Mouse (Mus musculus) large intestine, adult 2 months (tissue): ENCODE data around the gene Ifnlr1. TPM values are rescaled to one million over a fixed set of nuclear protein-coding genes. Genes with fewer than 3 reads are reported as not detected.
A peak's percentile ranks its signal among the peaks of the same experiment; 100 is the strongest.

Source experiments
- DNase-seq: peaks from one replicate; pipeline ENCODE4 v3.0.0-alpha.2; 2012; ENCODE audit warnings: low read depth, low spot score
- WGBS: fragments of 180-500 bp; shearing (Covaris S2); methylation state at CpG from one replicate; pipeline ENCODE4 v1.1.7; 2018; 5-methylcytosine and 5-hydroxymethylcytosine counted together
- polyA plus RNA-seq: library from polyadenylated mRNA; depleted of rRNA; stranded (reverse); fragments of >200 nt; gene quantifications from 2 replicates; pipeline ENCODE4 v1.2.3, GENCODE M21; 2012; rRNA removed

Gene Ifnlr1
- polyA plus RNA-seq, 1 experiment, result 6.8 TPM

- DNase-seq, result no peak
- WGBS, result 53% methylated on average over 3 of the region's 3 CpGs
These were observed 50.8 kb downstream of the Ifnlr1 start for GRCm38 (mm10) chr4:135736903-135737302.

DNA sequence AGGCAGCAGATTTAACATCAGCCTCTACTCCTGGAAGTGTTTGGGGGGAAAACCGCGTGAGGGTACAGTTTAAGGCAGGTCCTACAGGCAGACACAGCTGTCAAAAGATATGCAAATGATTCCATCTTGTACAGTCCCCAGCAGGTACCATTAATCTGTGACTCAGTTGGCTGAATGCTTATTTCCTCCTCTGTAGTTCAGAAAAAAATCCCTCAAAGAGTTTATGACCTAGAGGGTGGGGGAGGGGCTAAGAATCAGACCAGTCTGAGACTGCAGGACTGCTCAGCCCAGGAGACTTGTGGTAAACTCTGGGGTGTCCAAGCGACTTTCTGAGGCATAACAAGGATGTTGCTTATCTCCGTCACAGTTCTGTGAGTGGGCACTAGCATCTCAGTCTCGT lies 52.1 kb downstream of the Ifnlr1 start:
- DNase-seq, result no peak
- WGBS, result 47% methylated on average over 5 of the region's 5 CpGs

DNA sequence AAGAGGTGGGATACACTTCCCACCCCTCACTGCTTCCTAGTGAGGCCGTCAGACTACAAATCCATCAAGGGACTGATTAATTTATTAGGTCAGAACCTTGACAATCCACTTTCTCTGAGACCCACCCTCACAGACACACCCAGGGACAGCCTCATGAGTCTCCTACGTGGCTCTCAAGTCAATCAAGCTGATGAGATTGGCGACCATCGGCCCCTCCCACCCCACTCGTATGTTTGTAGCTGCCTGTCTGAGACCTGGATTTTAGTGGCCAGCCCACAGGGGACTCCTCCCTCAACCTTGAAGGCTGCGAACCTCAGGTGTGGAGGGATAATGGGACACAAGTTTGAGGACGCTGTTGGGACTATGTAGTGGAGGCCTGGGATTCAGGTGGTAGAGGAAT lies 53.1 kb downstream of the Ifnlr1 start:
- WGBS, result 35% methylated on average over 7 of the region's 7 CpGs
- no peak for DNase-seq

DNA sequence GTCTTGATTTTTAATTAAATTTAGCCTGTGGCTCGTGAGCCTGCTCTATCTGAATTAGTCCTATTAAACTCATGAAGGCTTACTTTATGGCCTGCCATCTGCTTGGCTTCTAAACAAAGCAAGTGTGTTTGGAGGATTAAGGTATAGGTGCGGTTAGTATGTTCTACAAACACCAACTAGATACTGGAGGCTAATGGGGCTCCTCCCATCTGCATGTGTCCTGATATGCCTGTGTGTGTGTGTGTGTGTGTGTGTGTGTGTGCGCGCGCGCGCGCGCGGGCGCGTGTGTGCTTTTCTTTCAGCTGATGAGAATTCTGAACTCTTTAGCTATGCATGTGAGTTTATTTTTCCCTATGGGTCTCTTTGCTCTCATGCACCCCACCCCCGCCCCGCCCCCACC lies 53.6 kb downstream of the Ifnlr1 start:
- WGBS, result 68% methylated on average over 14 of the region's 14 CpGs
- no peak for DNase-seq

GRCm38 (mm10) chr4:135743520-135743919 lies 57.4 kb downstream of the Ifnlr1 start:
- DNase-seq, result no peak
- 34% methylated on average over 6 of the region's 6 CpGs for WGBS

DNA sequence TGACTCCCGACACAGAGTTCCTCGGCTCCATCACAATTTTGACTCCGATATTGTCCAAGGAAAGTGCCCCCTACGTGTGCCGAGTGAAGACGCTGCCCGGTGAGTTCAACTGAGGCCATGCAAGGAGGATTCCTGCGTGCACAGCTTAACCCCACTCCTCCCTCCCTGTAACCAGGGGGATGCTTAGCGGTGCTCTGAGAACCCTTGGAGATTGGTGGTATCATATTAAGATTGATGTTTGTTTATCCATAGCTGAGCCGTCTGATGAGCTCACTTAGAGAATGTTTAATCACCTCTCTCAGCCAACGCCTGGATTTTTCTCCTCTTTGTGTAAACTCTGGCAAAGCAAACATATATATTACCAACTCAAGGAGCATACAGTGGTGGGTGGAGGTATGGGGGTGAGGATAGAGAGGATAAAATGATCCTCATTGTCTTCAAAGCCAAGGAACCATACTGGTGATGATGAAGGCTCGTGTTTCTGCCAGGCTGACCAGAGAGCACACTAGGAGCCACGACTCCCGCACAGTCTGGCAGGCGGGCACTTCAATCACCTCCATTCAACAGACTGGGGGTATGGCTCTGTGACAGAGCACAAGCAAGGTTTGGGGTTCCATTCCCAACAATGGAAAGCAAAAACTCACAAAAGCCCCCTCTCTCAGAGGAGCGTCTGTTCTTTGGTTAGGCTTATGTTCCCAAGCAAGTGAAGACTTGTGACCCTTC lies 58.8 kb downstream of the Ifnlr1 start:
- 15% methylated on average over 16 of the region's 16 CpGs for WGBS
- DNase-seq, result no peak

GRCm38 (mm10) chr4:135745613-135746012 lies 59.5 kb downstream of the Ifnlr1 start:
- whole genome bisulfite sequencing, result 39% methylated on average over 10 of the region's 10 CpGs
- no peak for DNase-seq

GRCm38 (mm10) chr4:135750896-135751295 lies 64.8 kb downstream of the Ifnlr1 start:
- DNase-seq, result no peak
- 69% methylated on average over 8 of the region's 8 CpGs for WGBS

- 31% methylated on average over 7 of the region's 7 CpGs for WGBS
- DNase-seq, result no peak
These were observed 66.2 kb downstream of the Ifnlr1 start for GRCm38 (mm10) chr4:135752106-135752778.

DNA sequence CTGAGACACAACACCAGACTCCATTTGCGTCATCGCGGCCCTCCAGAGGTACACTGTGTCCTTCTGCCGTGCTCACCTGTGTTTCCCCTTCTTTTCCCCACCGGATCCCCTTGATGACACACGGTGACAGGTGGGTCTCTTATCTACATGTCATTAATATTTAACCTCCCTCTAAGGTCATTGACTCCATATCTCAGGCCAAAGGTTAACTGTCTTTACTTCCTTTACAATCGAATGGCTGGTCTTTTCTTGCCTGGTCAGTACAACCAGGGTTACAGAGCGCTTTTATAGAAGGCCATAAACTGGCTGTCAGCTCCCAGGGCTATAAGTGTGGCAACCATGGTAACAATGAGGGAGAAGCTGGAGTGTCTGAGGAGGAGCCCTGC lies 66.7 kb downstream of the Ifnlr1 start:
- 21% methylated on average over 8 of the region's 8 CpGs for WGBS
- DNase-seq, result peak; percentile 93

Other genes starting within 250 kb of the Ifnlr1 start
- 0.21 TPM in 2 replicates for gene Stpg1, start 191.5 kb upstream of the Ifnlr1 start, polyA plus RNA-seq
- gene Nipal3, start 191.2 kb upstream of the Ifnlr1 start, polyA plus RNA-seq, result 25.5 and 32.8 TPM in 2 replicates
- gene Grhl3, start 112.7 kb upstream of the Ifnlr1 start, polyA plus RNA-seq, result 0.18 and 0.24 TPM in 2 replicates
- 32.7 and 106 TPM in 2 replicates for gene Il22ra1, start 41.9 kb downstream of the Ifnlr1 start, polyA plus RNA-seq
- gene Myom3, start 73.4 kb downstream of the Ifnlr1 start, polyA plus RNA-seq, result 1.1 and 1.3 TPM in 2 replicates
- 35.9 and 51.4 TPM in 2 replicates for gene Srsf10, start 169.5 kb downstream of the Ifnlr1 start, polyA plus RNA-seq
- 23.5 and 29.1 TPM in 2 replicates for gene Pnrc2, start 187.6 kb downstream of the Ifnlr1 start, polyA plus RNA-seq
- gene Cnr2, start 209.1 kb downstream of the Ifnlr1 start, polyA plus RNA-seq, result 1.5 and 2.2 TPM in 2 replicates
- 145 and 165 TPM in 2 replicates for gene Fuca1, start 234.4 kb downstream of the Ifnlr1 start, polyA plus RNA-seq